Mouse (Mus musculus) embryonic facial prominence, embryonic 14.5 days (tissue): Measurements from ENCODE around the gene Tor1aip2. TPM values are rescaled to one million over a fixed set of nuclear protein-coding genes. Genes with fewer than 3 reads are reported as not detected.
"Not testable (repeated sequence)": the region's sequence is repeated elsewhere in the genome, so short reads cannot be mapped to it uniquely, and the experiment has no call there.

Experiments
- ATAC-seq: fragments of 200-750 bp; cut with Nextera tagmentation; 2 replicates; pipeline ENCODE4 v1.8.0; 2017; ENCODE audit warnings: low read depth, moderate number of reproducible peaks, moderate TSS enrichment
- DNase-seq: peaks from one replicate; pipeline ENCODE4 v3.0.0-alpha.2; 2015; ENCODE audit warnings: low spot score
- H3K27ac ChIP-seq: fragments of 300-500 bp; sonication (generic); replicated peaks from 2 replicates; pipeline ENCODE4 v1.5.1; 2014; ENCODE audit warnings: low read depth, mild to moderate bottlenecking, low read length, moderate library complexity
- H3K27me3 ChIP-seq: fragments of 300-500 bp; sonication (generic); replicated peaks from 2 replicates; pipeline ENCODE4 v1.6.1; 2014; ENCODE audit warnings: low read length; ENCODE audit not compliant: control insufficient read depth, insufficient read depth
- H3K36me3 ChIP-seq: fragments of 300-500 bp; sonication (generic); 2 replicates; pipeline ENCODE4 v1.6.1; 2014; ENCODE audit warnings: low read length, mixed read lengths; ENCODE audit not compliant: control insufficient read depth, insufficient read depth
- H3K4me1 ChIP-seq: fragments of 300-500 bp; sonication (generic); 2 replicates; pipeline ENCODE4 v1.6.1; 2014; ENCODE audit warnings: antibody characterized with exemption, low read length; ENCODE audit not compliant: control insufficient read depth, insufficient read depth
- H3K4me2 ChIP-seq: fragments of 300-500 bp; sonication (generic); 2 replicates; pipeline ENCODE4 v1.6.1; 2014; ENCODE audit warnings: low read depth, mild to moderate bottlenecking, low read length, moderate library complexity, mixed read lengths
- H3K4me3 ChIP-seq: fragments of 300-500 bp; sonication (generic); 2 replicates; pipeline ENCODE4 v1.5.1; 2014; ENCODE audit warnings: low read depth, mild to moderate bottlenecking, low read length
- H3K9ac ChIP-seq: fragments of 300-500 bp; sonication (generic); 2 replicates; pipeline ENCODE4 v1.6.1; 2014; ENCODE audit warnings: low read depth, mild to moderate bottlenecking, low read length, moderate library complexity, mixed read lengths
- H3K9me3 ChIP-seq: fragments of 300-500 bp; sonication (generic); 2 replicates; pipeline ENCODE4 v1.6.1; 2016; ENCODE audit warnings: low read length; ENCODE audit not compliant: control insufficient read depth
- WGBS: fragments of 180-500 bp; shearing (Covaris S2); extraction: QIAGEN DNeasy Blood & Tissue Kit; methylation state at CpG from one replicate; pipeline ENCODE4 v1.1.7; 2014; 5-methylcytosine and 5-hydroxymethylcytosine counted together
- polyA plus RNA-seq: library from polyadenylated mRNA; unstranded; fragments of >200 nt; fragmentation: Nextera tagmentation; extraction: Ambion mirVana; gene quantifications from 2 replicates; pipeline ENCODE4 v1.2.1, GENCODE M21; 2014

The Tor1aip2 gene
- polyA plus RNA-seq, 1 experiment from 2014 or later = 113 TPM

- Histone ChIP-seq H3K4me2 (peak within 1 kb of the TSS; percentile 65), H3K27ac (peak within 1 kb of the TSS; percentile 100), H3K4me1 (peaks cover 13% of the 10 kb centered on the region; the same call in 1 of the 2 replicates), H3K9ac (peak within 1 kb of the TSS; percentile 97), H3K27me3 (no peaks in the 10 kb centered on the region), H3K4me3 (peak within 1 kb of the TSS; percentile 86), H3K9me3 (no peaks in the 10 kb centered on the region), H3K36me3 (peaks cover 30% of the 10 kb centered on the region)
- under 1% methylated on average over 54 of the region's 59 CpGs for WGBS
- DNase-seq (peak; percentile 99), ATAC-seq (peak; percentile 95)
These were observed 931 bp downstream of the Tor1aip2 start, which contains the start of gene Tor1aip1 for GRCm38 (mm10) chr1:156035930-156036737. Gene Tor1aip1, minus strand, starts transcription at chr1:156036480.

DNA sequence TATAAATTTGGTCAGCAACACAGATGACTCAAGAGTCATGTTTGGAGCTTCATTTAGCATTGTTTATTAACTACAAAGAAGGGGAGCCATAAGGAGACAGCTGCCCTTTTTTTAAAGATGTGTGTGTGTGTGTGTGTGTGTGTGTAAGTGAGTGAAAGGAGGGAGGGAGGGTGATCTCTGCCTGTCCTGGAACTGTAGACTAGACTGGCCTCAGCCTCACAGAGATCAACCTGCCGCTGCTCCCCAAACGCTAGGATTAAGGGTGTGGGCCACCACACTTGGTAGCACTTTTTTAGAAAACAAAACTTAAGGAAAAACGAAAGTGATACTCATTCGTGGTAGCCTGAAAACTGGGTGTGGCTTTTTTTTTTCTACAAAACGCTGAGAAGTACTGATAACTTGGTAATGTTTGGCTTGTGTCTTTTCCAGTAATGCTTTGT, 2.0 kb downstream of the Tor1aip2 start:
- peak; percentile 8 for DNase-seq
- 55% methylated on average over 5 of the region's 5 CpGs for WGBS
- Histone ChIP-seq H3K4me1 (peaks cover 18% of the 10 kb centered on the region), H3K9ac (no peak overlapping the region), H3K4me3 (peak overlapping the region; percentile 86), H3K27ac (peak overlapping the region; percentile 58; the same call in 1 of the 2 replicates), H3K27me3 (no peaks in the 10 kb centered on the region), H3K36me3 (peaks cover 19% of the 10 kb centered on the region), H3K9me3 (no peaks in the 10 kb centered on the region), H3K4me2 (peak overlapping the region; percentile 65)
- no peak for ATAC-seq

DNA sequence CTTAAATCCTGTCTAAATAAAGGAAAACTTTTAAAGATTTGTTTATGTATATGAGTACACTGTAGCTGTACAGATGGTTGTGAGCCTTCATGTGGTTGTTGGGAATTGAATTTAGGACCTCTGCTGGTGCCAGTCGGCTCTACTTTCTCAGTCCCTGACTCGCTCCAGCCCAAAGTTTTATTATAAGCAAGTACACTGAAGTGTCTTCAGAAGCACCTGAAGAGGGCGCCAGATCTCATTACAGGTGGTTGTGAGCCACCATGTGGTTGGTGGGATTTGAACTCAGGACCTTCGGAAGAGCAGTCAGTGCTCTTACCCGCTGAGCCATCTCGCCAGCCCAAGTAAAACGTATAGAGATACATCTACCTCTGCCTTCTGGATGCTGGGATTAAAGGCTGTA, 4.8 kb downstream of the Tor1aip2 start:
- 72% methylated on average over 7 of the region's 7 CpGs for WGBS
- not testable (repeated sequence) for DNase-seq

GRCm38 (mm10) chr1:156040731-156041401, 5.7 kb downstream of the Tor1aip2 start:
- Histone ChIP-seq H3K27me3 (no peaks in the 10 kb centered on the region), H3K4me1 (peaks cover 16% of the 10 kb centered on the region), H3K36me3 (peaks cover 22% of the 10 kb centered on the region), H3K9ac (peak overlapping the region; percentile 79), H3K4me2 (peak overlapping the region; percentile 90), H3K27ac (peak overlapping the region; percentile 66; the same call in 1 of the 2 replicates), H3K9me3 (no peaks in the 10 kb centered on the region), H3K4me3 (peak overlapping the region; percentile 60)
- ATAC-seq (peak; percentile 88), DNase-seq (peak; percentile 98)
- 2% methylated on average over 22 of the region's 22 CpGs for WGBS

More for the DNA sequence above, 4.8 kb downstream of the Tor1aip2 start:
- H3K4me1 ChIP-seq = peaks cover 16% of the 10 kb centered on the region
- ATAC-seq, H3K27me3 ChIP-seq, H3K9ac ChIP-seq, H3K9me3 ChIP-seq, H3K4me3 ChIP-seq, H3K4me2 ChIP-seq: not testable (repeated sequence)
- H3K36me3 ChIP-seq = peaks cover 14% of the 10 kb centered on the region
- peak overlapping the region; percentile 58; the same call in 1 of the 2 replicates for H3K27ac ChIP-seq

GRCm38 (mm10) chr1:156041451-156042241, 6.4 kb downstream of the Tor1aip2 start:
- Histone ChIP-seq H3K9me3 (no peaks in the 10 kb centered on the region), H3K36me3 (peaks cover 27% of the 10 kb centered on the region), H3K27me3 (no peaks in the 10 kb centered on the region), H3K4me1 (peaks cover 16% of the 10 kb centered on the region), H3K9ac (peak overlapping the region; percentile 59), H3K4me3 (peak overlapping the region; percentile 60), H3K4me2 (peak overlapping the region; percentile 90), H3K27ac (no peak overlapping the region)
- no peak for DNase-seq
- WGBS = 33% methylated on average over 7 of the region's 7 CpGs
- ATAC-seq = no peak

- H3K9me3 ChIP-seq = no peaks in the 10 kb centered on the region
- WGBS = 85% methylated on average over 5 of the region's 5 CpGs
- H3K27ac ChIP-seq = no peak overlapping the region; the same call in 1 of the 2 replicates
- DNase-seq (no peak), ATAC-seq (no peak)
- peak overlapping the region; percentile 59; the same call in 1 of the 2 replicates for H3K9ac ChIP-seq
- H3K4me2 ChIP-seq = peak overlapping the region; percentile 90
- no peaks in the 10 kb centered on the region for H3K27me3 ChIP-seq
- H3K4me1 ChIP-seq = peaks cover 10% of the 10 kb centered on the region
- peak overlapping the region; percentile 60 for H3K4me3 ChIP-seq
- H3K36me3 ChIP-seq = peaks cover 33% of the 10 kb centered on the region
These were observed 7.3 kb downstream of the Tor1aip2 start for GRCm38 (mm10) chr1:156042481-156042880.

DNA sequence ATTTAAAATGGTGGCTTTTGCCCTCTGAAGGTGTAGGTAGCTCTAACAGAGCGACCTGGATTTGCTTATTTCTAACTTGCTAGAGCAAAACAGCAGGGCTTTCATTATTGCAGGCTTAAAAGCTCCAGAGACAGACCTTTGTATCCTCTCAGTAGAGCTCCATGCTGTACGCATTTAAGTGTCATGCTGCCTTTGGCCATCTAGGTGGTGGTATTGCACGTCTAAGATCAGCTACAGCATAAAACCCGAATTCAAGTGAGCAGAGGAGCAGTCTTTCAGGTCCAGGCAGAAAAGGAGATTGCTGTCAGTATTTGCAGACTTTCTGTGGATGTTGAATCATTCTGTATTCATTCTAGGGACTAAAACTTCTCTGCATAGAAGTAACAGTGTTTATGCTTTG, 7.8 kb downstream of the Tor1aip2 start:
- Histone ChIP-seq H3K9me3 (no peaks in the 10 kb centered on the region), H3K4me3 (no peak overlapping the region), H3K27me3 (no peaks in the 10 kb centered on the region), H3K4me2 (peak overlapping the region; percentile 29; the same call in 1 of the 2 replicates), H3K27ac (no peak overlapping the region), H3K4me1 (peaks cover 9% of the 10 kb centered on the region), H3K36me3 (peaks cover 39% of the 10 kb centered on the region), H3K9ac (no peak overlapping the region)
- 17% methylated on average over 4 of the region's 4 CpGs for WGBS
- no peak for ATAC-seq
- DNase-seq = peak; percentile 86

- H3K4me1 ChIP-seq = peaks cover 9% of the 10 kb centered on the region
- no peak overlapping the region for H3K27ac ChIP-seq
- H3K27me3 ChIP-seq = no peaks in the 10 kb centered on the region
- H3K9me3 ChIP-seq = no peaks in the 10 kb centered on the region
- H3K36me3 ChIP-seq = peaks cover 49% of the 10 kb centered on the region
- H3K4me2 ChIP-seq = no peak overlapping the region
- ATAC-seq (no peak), DNase-seq (no peak)
- WGBS = 83% methylated on average over 5 of the region's 5 CpGs
- H3K9ac ChIP-seq = no peak overlapping the region
- H3K4me3 ChIP-seq = no peak overlapping the region
These were observed 9.0 kb downstream of the Tor1aip2 start for GRCm38 (mm10) chr1:156044211-156044611.
